Mouse (Mus musculus) lung, embryonic 14.5 days (tissue): Measurements from ENCODE around the gene Gm10217. TPM values are rescaled to one million over a fixed set of nuclear protein-coding genes. Genes with fewer than 3 reads are reported as not detected.
A peak's percentile ranks its signal among the peaks of the same experiment; 100 is the strongest.

Experiments
- ATAC-seq: fragments of 200-750 bp; cut with Nextera tagmentation; 2 replicates; pipeline ENCODE4 v1.8.0; 2017; ENCODE audit warnings: mild to moderate bottlenecking, moderate TSS enrichment, moderate library complexity; ENCODE audit not compliant: insufficient read depth
- DNase-seq: peaks from one replicate; pipeline ENCODE4 v3.0.0-alpha.2; 2015
- H3K27ac ChIP-seq: fragments of 300-500 bp; sonication (generic); 2 replicates; pipeline ENCODE4 v1.5.1; 2014; ENCODE audit warnings: low read depth, mild to moderate bottlenecking, moderate library complexity
- H3K27me3 ChIP-seq: fragments of 300-500 bp; sonication (generic); 2 replicates; pipeline ENCODE4 v1.6.1; 2014; ENCODE audit warnings: low read length, control low read depth; ENCODE audit not compliant: insufficient read depth
- H3K36me3 ChIP-seq: fragments of 300-500 bp; sonication (generic); 2 replicates; pipeline ENCODE4 v1.6.1; 2014; ENCODE audit warnings: control low read depth; ENCODE audit not compliant: insufficient read depth
- H3K4me1 ChIP-seq: fragments of 300-500 bp; sonication (generic); 2 replicates; pipeline ENCODE4 v1.6.1; 2014; ENCODE audit warnings: antibody characterized with exemption, control low read depth; ENCODE audit not compliant: insufficient read depth
- H3K4me2 ChIP-seq: fragments of 300-500 bp; sonication (generic); 2 replicates; pipeline ENCODE4 v1.6.1; 2014; ENCODE audit warnings: mild to moderate bottlenecking
- H3K4me3 ChIP-seq: fragments of 300-500 bp; sonication (generic); 2 replicates; pipeline ENCODE4 v1.5.1; 2014; ENCODE audit warnings: low read depth, low read length
- H3K9ac ChIP-seq: fragments of 300-500 bp; sonication (generic); 2 replicates; pipeline ENCODE4 v1.6.1; 2014
- H3K9me3 ChIP-seq: fragments of 300-500 bp; sonication (generic); 2 replicates; pipeline ENCODE4 v1.6.1; 2016; ENCODE audit warnings: low read depth, low read length, control low read depth
- CTCF ChIP-seq: IDR thresholded peaks from 2 replicates; pipeline ENCODE4 v1.5.1; 2016; ENCODE audit warnings: antibody characterized with exemption, low read depth
- WGBS: fragments of 180-500 bp; shearing (Covaris S2); extraction: QIAGEN DNeasy Blood & Tissue Kit; methylation state at CpG from one replicate; pipeline ENCODE4 v1.1.7; 2014; 5-methylcytosine and 5-hydroxymethylcytosine counted together
- polyA plus RNA-seq: library from polyadenylated mRNA; unstranded; fragments of >200 nt; fragmentation: Nextera tagmentation; extraction: Ambion mirVana; gene quantifications from 2 replicates; pipeline ENCODE4 v1.2.1, GENCODE M21; 2014

Gene Gm10217
- polyA plus RNA-seq, 1 experiment from 2014 or later: not detected

DNA sequence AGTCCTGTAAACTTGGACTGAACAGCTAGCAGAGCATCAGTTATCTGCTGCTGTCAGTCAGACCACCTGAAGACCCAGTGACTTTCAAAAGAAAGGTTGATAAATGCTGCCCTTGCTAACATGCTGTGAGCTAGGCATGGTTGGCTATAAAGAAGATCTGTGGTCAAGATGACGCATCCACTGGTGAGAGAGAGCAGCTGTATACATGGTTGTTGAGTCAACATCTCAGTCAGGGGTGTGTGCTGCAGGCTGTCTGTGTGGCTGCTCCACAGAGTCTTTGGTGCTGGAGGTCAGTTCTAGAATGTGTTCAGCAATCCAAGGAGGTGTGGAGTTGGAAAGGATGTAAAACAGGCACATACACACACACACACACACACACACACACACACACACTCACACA lies 12.2 kb downstream of the Gm10217 start:
- Histone ChIP-seq H3K36me3 (no peaks in the 10 kb centered on the region), H3K4me2 (no peak overlapping the region), H3K27ac (no peak overlapping the region), H3K9me3 (no peaks in the 10 kb centered on the region), H3K4me3 (no peak overlapping the region), H3K27me3 (no peaks in the 10 kb centered on the region), H3K4me1 (no peaks in the 10 kb centered on the region), H3K9ac (no peak overlapping the region)
- TF ChIP-seq CTCF: no peak
- ATAC-seq (no peak), DNase-seq (no peak)
- WGBS: 63% methylated on average over 1 of the region's 1 CpGs

DNA sequence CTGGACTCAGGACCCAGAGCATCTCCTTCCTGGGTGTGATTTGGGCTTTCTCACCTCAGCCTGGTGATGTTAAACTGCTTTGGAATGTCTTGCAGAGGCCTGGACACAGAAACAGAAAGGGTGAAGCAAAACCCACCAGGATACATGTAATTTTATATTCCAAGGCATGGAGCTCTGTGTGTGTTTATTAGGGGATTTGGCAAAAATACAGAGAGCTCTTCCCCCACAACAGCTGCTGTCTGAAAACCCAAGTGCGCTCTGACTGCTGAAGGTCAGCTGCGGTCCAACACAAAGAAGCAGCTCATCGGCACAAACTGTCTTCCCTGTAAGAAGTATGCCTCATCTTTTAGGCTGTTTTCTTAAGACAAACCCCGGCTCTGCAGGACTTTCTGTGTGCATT lies 15.9 kb downstream of the Gm10217 start:
- H3K4me3 ChIP-seq: no peak overlapping the region
- ATAC-seq (no peak), DNase-seq (peak; percentile 23)
- whole genome bisulfite sequencing: 65% methylated on average over 4 of the region's 4 CpGs
- H3K9me3 ChIP-seq: no peaks in the 10 kb centered on the region
- H3K27me3 ChIP-seq: no peaks in the 10 kb centered on the region
- TF ChIP-seq CTCF: no peak
- H3K27ac ChIP-seq: no peak overlapping the region
- H3K4me2 ChIP-seq: no peak overlapping the region
- H3K4me1 ChIP-seq: no peaks in the 10 kb centered on the region
- no peak overlapping the region for H3K9ac ChIP-seq
- no peaks in the 10 kb centered on the region for H3K36me3 ChIP-seq

DNA sequence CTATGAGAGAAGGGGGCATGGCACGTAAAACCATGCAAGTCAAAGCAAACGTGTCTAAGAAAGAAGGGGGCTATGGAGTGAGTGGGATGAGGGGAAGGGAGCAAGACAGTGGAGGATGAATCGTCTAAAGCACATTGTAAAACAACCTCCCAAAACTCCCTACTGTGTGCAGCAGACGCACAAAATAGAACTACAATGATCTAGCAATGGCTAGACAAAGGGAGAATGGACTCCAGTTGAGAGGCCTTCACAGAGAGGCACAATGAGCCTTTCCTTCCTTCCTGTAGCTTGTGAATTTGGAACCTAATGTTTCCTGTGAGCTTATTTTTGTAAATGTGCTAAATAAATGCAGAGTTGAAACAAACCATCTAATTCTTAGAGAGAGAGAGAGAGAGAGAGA lies 22.7 kb downstream of the Gm10217 start:
- Histone ChIP-seq H3K4me2 (no peak overlapping the region), H3K9ac (no peak overlapping the region), H3K27me3 (no peaks in the 10 kb centered on the region), H3K4me1 (no peaks in the 10 kb centered on the region), H3K9me3 (no peaks in the 10 kb centered on the region), H3K4me3 (no peak overlapping the region), H3K27ac (no peak overlapping the region), H3K36me3 (no peaks in the 10 kb centered on the region)
- DNase-seq (no peak), ATAC-seq (no peak)
- TF ChIP-seq CTCF: no peak
- 68% methylated on average over 4 of the region's 4 CpGs for WGBS

GRCm38 (mm10) chr8:9899199-9899598 lies 35.1 kb downstream of the Gm10217 start:
- no peak for ATAC-seq
- Histone ChIP-seq H3K4me1 (no peaks in the 10 kb centered on the region), H3K27ac (no peak overlapping the region), H3K27me3 (no peaks in the 10 kb centered on the region), H3K4me3 (no peak overlapping the region), H3K4me2 (no peak overlapping the region), H3K9me3 (no peaks in the 10 kb centered on the region), H3K36me3 (no peaks in the 10 kb centered on the region), H3K9ac (no peak overlapping the region)
- no peak for TF ChIP-seq CTCF
- 71% methylated on average over 2 of the region's 2 CpGs for WGBS
- DNase-seq: no peak

- no peaks in the 10 kb centered on the region for H3K36me3 ChIP-seq
- H3K9me3 ChIP-seq: no peaks in the 10 kb centered on the region
- no peak overlapping the region for H3K9ac ChIP-seq
- 57% methylated on average over 3 of the region's 3 CpGs for WGBS
- no peak for DNase-seq
- H3K27me3 ChIP-seq: no peaks in the 10 kb centered on the region
- no peak overlapping the region for H3K27ac ChIP-seq
- ATAC-seq: no peak
- H3K4me2 ChIP-seq: no peak overlapping the region
- no peaks in the 10 kb centered on the region for H3K4me1 ChIP-seq
- no peak overlapping the region for H3K4me3 ChIP-seq
- no peak for TF ChIP-seq CTCF
These were observed 35.6 kb downstream of the Gm10217 start for GRCm38 (mm10) chr8:9899673-9900072.

Other genes starting within 250 kb of the Gm10217 start
- gene Fam155a, start 93.1 kb upstream of the Gm10217 start, polyA plus RNA-seq: 0.16 and 0.26 TPM in 2 replicates
- gene Lig4, start 113.4 kb downstream of the Gm10217 start, polyA plus RNA-seq: 5.7 and 6.0 TPM in 2 replicates
- 20.5 and 20.6 TPM in 2 replicates for gene Abhd13, start 113.5 kb downstream of the Gm10217 start, polyA plus RNA-seq
- 5.1 and 6.5 TPM in 2 replicates for gene Tnfsf13b, start 142.2 kb downstream of the Gm10217 start, polyA plus RNA-seq